Mouse (Mus musculus) frontal cortex, adult 2 months (tissue): ENCODE results near the gene Neo1. TPM values are rescaled to one million over a fixed set of nuclear protein-coding genes. Genes with fewer than 3 reads are reported as not detected.

ENCODE experiments used
- DNase-seq, 2 experiments: peaks; one replicate each; pipeline ENCODE4 v3.0.0; 2022; ENCODE audit warnings: low spot score in 1 of 2; ENCODE audit errors: extremely low spot score in 1 of 2
- polyA plus RNA-seq: library from polyadenylated mRNA; depleted of rRNA; stranded (reverse); fragments of >200 nt; gene quantifications from 2 replicates; pipeline ENCODE4 v1.2.3, GENCODE M21; 2012; rRNA removed

Neo1 gene
- polyA plus RNA-seq, 1 experiment: 38.9 TPM

DNA sequence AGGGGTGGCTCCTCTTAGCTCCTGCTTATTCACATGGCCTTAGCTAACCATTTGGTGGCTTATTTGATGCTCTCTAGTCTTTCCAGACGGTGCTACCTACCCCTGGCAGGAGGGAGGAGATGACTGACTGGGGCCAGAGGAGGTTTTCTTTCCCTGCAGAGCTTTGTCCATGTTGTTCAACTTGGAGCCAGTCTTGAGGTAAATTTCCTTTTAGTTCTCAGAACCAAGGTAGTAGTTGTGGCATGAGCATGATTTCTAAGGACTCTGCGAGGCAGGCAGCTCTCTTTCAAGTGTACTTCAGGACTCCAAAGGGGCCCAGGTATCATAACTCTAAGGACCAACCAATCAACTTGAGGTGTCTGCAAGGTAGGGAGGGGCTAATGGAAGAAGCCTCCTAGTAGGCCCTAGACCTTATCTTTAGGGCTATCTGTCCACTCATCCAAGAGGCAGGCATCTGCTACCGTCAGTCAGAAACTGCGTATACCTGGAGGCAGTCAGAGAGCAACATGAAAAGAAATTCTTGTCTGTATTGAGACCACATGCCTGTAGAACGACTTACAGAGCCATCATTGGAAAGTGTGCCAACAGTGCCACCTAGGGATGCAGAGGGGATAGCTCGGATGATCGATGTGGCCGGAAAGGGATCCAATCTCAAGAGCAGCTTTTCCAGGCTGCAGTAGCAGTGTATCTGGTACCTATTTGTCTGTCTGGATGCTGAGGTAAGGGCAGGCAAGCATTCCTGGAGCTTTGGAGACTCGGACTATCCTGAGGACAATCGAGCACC is 162.5 kb downstream of the Neo1 start:
- DNase-seq: peak; percentile 41 to 88

DNA sequence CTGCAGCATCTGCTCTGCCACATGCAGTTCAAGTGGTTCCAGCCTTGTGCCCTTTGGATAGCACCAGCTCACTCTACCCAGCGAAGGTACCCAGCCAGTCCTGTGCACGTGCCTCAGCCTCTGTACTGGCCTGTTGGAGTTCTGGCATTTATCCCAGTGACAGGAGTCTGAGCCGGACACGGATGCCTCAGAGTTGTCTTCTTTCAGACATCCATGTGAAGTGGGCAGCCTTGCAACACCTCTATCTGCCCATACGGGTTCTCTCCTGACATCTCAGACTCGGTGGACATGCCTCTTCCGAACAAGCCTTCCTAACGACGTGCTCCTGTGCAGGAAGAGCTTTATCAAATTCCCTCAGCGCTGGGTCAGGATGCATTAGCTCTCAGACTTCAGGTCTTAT is 165.1 kb downstream of the Neo1 start:
- DNase-seq: no peak

DNA sequence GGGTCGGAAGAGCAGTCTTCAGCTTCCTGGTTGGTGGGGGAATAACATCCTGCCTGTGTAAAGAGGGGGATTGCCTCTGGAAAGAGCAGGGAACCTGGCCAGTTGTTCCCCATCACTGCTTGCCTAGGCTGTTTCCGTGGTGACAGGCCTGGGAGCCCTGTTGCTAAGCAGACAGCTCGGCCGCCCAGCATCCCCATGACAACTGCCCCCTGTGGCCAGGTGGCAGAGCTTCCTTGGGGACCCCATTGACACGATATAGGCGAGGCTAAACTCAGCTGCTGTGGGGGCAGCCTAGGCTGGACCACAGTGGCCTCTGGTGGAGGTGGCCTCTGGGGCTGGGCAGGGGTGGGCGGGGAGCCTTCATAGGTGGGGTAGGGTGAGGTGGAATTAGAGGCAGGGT is 172.4 kb downstream of the Neo1 start:
- DNase-seq: no peak

DNA sequence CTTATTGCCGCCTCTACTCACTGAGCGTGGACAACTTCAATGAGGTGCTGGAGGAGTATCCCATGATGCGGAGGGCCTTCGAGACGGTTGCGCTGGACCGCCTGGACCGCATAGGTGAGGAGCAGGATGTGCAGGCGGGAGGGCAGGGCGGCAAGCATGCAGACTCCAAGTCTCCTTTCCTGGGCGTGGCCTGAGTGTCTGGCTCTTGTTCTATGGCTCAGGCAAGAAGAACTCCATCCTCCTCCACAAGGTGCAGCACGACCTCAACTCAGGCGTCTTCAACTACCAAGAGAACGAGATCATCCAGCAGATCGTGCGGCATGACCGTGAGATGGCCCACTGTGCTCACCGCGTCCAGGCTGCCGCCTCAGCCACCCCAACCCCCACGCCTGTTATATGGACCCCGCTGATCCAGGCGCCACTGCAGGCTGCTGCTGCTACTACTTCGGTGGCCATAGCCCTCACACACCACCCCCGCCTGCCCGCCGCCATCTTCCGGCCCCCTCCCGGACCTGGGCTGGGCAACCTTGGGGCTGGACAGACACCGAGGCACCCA is 177.1 kb downstream of the Neo1 start:
- no peak for DNase-seq

DNA sequence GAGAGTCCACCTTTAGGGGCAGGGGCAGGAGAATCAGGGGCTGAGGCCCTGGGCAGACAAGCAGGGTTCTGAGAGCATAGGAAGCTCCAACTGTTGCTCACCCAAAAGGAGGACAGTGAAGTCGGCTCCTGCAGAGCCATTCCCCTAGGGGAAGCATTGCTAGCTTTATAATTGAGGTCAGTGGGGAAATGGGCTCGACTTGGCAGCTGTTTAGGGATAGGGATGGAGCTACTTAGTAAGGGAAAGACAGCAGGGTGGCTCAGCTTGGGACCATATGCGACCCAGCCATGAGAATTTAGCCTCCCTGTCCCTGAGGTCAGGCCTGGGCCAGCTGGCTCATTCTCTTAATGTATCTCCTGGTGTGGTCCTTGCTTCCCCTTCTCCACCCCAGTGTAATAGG is 181.3 kb downstream of the Neo1 start:
- DNase-seq: no peak

DNA sequence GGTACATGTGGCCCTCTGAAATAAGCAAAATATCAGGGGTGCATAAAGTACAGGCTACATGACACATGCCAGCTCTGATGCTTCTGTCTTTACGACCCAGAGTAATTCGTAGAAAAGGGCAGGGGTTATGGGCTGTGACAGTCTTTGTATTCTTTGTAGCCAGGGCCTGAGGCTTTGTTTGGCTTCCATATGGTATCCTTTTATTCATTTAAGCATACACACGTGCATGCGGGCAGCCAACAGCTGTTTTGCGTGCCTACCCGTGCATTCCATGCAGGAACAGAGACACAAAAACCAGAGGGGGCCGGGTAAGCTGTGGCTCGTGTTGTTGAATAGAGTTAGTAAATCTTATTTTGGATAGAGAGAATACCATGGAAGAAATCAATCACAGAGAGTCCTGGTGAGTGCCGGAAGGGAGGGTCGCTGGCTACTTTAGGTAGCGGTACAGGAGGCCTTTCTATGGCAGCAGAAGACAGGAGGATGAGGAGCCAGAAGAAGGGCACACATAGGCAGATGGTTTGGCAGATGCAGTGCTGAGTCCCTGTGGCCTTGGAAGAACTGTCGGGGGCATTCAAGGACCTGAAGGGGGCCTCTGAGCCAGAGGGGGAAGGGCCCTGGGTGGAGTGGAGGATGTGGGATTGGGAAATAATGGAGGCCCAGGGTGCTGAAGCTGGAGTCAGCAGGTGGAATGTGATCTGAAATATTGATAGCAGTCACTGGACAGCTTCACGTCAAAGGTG is 186.5 kb downstream of the Neo1 start:
- DNase-seq: no peak

DNA sequence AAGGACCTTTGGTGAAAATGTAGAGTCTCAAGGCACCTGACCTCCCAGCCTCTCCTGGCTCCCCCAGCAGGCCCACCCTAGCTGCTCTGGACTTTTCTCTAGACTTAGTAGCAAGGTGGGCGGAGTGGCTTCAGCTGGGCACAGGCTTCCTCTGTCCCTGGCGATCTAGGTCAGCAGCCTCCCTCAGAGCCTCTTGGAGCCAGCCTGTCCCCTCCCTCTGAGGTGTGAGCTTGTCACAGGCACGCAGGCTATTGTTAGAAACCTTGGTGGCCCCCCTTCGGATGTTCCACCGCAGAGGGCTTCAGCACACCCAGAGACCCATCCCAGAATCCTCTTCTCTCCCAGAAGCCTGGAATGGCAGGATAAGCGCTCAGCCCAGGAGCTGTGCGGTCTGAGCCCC is 188.6 kb downstream of the Neo1 start:
- no peak for DNase-seq

DNA sequence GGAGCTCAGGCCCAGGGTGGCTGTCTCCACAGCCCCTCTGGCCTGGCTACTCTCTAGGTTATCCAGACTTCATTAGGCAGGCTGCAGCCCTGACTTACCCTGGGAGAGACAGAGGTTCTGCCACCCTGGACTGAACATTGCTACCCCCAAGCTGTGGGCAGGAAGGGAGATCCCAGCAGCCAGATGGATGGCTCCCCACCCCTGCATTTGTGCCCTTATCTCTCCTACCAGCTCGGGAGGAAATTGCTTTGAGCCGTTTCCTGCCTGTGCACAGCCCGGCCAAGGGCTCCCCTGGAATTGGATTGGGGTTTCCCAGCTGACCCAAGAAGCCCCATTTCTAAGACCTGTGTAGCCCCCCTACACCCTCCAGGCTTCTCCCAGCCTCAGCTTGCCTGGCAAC is 189.2 kb downstream of the Neo1 start:
- no peak for DNase-seq

DNA sequence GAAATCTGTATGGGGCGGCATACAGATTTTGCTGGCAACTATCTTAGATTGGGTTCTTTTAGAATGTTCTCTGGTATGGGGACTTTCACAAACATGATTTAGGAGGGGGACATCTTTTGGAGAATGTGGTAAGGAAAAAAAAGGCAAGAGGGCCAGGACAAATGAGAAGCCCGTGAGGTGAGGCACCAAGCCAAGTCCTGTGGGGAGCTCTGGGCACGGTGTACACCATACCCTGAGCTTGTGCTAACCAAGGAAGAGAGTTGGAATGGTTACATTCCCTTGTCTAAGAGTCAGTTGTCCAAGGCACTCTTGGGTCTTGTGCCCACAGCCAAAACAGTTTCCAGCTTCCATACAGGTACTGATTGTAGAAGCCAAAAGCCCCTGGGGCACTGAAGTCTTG is 191.6 kb downstream of the Neo1 start:
- no peak for DNase-seq

DNA sequence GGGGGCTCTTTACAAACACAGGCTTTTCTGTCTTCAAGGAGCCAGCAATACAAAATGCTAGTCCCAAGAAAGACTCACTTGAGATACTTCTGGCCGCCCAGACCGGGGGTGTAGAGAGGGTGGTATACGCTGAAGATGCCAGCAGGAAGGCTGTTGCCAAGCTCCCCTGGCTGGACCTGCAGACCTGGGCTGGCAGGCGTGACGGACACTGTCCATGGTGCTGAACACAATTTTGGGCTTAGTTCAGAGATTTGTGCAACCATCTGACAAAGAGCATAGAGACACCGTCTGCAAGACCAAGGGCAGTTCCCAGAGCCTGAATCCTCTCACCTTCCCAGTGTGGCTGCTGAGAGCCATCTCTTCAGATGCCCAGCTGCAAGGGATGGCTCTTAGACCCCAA is 194.6 kb downstream of the Neo1 start:
- no peak for DNase-seq

DNA sequence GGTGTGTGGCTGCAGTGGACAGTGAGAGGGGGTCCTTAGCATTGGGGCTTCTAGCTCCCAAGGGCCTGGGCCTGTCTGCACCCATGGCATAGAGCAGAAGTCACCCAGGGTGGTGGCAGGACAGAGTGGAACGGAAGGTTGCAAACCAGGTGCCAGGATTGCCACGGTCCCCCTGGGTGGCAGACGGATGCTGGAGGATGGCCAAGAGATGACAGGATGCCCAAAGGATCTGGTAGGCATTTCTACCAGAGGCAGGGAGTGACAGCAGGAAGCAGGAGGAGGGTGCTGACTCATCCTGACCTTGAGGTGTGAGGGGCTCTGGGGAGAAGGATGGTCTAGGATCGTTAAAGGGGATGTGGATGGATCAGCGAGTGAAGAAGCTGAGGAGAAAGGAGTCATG is 197.7 kb downstream of the Neo1 start:
- no peak for DNase-seq

DNA sequence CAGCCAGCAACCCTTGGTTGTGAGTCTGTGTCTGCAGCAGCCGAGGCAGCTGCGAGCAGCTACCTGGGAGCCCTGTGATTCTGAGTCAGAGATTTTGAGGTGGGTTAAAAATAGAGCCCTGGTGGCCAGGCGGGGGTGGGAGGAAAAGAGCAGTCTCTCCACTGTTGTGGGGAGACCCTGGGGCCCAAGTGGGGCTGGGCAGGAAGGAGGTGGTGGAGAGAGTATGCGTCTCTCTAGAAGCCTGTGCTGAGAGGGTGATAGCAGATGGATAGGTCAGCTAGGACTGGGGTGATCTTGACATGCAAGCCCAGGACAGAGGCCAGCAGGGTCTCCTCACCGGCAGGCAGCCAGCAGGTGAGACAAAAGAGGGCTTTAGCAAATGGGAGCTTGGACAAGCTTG is 199.1 kb downstream of the Neo1 start:
- DNase-seq: no peak

DNA sequence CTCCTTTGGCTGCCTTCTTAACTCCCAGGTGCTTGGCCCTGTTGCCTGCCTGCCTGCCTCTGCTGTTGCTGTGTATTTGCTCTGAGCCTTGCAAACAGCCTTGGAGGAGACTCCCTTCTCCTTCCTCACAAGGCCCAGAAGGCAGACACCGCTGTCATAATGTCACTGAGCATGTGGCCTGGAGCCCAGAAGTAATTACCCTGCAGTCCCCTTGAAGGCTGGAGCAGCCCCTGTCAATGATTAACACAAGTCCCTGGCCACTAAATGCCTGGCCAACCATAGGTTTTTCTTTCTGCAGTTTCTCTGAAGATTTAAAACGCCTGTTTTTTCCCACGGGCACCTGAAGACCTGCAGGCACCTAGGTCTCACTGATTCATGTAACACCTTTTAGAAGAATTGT is 203.3 kb downstream of the Neo1 start:
- DNase-seq: no peak

DNA sequence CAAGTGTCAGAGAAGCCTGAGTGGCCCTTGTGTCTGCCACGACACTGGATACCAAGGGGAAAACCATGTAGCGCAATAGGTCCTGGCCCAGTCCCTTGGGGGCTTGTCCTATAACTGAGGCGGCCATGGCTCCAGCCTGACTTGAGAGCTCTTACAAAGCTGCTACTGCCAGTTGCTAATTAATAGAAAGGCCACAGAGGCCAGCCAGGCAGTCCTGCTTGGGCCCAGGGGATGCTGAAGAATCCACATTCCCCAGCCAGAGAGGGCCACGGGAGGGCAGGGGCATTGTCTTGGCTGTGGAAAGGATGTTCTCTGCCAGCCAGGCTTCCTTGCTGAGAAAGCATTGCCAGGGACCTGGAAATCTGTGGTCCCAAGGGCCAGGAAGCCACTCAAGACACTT is 206.6 kb downstream of the Neo1 start:
- no peak for DNase-seq

Other genes starting within 250 kb of the Neo1 start
- 5.8 and 6.2 TPM in 2 replicates for gene Hcn4, start 213.0 kb downstream of the Neo1 start, polyA plus RNA-seq